Mouse (Mus musculus): Measurements from ENCODE around the gene Rtl1.
A peak's percentile ranks its signal among the peaks of the same experiment; 100 is the strongest.

The Rtl1 gene

DNA sequence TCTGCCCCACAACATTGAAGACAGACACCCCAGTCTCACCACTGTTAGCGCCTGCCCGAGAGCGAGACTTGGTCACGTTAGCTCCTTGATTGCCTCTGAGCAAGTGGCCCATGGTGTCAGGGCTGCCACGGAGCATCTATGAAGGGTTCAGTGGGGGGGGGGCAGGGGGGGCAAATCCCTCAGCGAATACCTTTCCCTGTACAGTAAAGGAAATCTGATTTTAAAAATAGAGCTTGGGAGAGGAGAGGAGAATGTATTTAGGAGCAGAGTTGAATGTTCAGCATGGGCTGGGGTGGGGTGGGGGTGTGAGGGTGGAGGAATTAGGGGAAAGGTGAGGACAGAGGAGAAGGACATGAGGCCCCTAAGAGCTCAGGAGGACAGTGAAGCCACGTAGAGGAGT lies at the start of gene Rtl1:
TSS of gene Rtl1 (minus strand) at position 101 of the 400 bp plus-strand sequence.
- no peak for DNase-seq (ENCODE audit: low spot score)

- no peak for DNase-seq (ENCODE audit: low spot score)
These were observed 40.5 kb upstream of the Rtl1 start for GRCm38 (mm10) chr12:109640560-109641167.

- no peak for DNase-seq (ENCODE audit: low spot score)
These were observed 31.9 kb upstream of the Rtl1 start for GRCm38 (mm10) chr12:109632035-109632434.

- no peak for DNase-seq (ENCODE audit: low spot score)
These were observed 28.8 kb upstream of the Rtl1 start for GRCm38 (mm10) chr12:109628887-109629286.

DNA sequence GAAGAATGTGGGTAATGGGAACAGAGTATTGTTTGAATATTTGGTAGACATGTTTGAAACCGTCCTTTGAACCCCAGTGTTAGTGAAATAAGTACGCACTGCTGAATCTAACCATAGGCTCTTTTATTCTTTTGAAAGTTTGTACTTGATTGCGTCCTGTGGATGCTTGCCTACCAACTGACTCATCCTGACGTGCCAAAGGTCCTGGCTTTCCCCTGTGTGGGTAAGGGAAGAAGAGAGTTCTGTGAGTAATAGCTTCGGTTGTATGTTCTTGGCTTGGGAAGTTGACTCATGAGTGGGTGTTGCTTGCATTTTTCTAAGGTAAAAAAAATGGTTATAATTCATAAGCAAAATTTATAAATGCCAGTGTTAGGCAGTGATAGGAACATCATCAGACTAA lies 26.8 kb upstream of the Rtl1 start:
- no peak for DNase-seq (ENCODE audit: low spot score)

GRCm38 (mm10) chr12:109620196-109620595 lies 20.1 kb upstream of the Rtl1 start:
- DNase-seq (ENCODE audit: low spot score) = no peak

- no peak for DNase-seq (ENCODE audit: low spot score)
These were observed 17.9 kb upstream of the Rtl1 start for GRCm38 (mm10) chr12:109617993-109618392.

DNA sequence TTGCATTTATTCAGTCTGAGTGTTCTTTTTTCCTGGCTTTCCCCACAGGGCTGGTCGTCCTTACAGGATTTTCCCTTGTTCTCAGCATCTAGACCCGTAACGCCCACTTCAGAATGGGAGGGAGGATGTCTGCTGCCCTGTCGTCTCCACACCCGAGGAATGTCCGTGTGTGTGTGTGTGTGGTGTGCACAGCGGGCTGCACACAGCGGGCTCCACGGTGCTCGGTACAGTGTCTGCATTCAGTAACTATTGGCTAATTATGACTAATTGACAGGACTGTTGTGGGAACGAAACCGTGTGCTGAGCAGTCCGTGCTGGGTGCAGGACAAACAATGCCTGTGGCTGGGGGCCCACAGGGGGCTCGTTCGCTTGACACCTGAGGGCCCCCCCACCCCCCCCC lies 17.0 kb upstream of the Rtl1 start:
- no peak for DNase-seq (ENCODE audit: low spot score)

DNA sequence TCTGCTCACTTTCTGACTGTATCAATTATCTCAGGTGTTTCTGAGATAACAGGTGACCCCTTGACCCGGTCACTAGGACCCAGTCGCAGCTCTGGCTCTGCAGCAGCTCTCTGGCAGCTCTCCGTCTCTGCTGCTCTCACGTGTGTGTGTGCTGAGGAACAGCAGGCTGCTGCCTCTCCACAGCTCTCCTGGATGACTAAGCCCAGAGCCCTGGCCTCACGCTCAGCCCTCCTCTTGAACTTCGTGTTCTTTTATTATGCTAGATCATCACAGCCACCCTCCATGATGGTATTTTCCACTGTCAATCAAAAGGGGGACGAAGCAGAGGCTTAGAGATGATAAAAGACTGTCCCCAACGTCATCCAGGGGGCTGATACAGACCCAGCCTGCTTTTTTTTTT lies 15.2 kb upstream of the Rtl1 start:
- no peak for DNase-seq (ENCODE audit: low spot score)

DNA sequence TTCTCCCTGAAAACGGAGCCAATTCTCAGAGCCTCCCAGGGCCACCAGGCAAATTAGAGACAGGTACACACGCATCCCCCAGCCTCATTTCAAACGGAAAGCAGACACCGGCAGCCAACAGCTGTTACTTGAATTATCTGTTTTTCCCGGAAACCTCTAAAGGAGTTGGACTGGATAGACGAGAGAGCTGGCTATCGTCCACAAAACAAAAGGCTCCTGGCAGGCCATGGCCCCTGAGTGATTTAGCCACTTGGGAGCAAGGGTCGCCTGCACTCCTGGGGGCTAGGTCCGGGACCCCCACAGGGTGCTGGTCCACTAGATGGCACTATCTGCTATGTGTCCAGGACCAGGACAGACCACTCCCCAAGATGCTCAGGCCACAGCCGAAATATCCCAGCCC lies 14.3 kb upstream of the Rtl1 start:
- DNase-seq (ENCODE audit: low spot score) = no peak

DNA sequence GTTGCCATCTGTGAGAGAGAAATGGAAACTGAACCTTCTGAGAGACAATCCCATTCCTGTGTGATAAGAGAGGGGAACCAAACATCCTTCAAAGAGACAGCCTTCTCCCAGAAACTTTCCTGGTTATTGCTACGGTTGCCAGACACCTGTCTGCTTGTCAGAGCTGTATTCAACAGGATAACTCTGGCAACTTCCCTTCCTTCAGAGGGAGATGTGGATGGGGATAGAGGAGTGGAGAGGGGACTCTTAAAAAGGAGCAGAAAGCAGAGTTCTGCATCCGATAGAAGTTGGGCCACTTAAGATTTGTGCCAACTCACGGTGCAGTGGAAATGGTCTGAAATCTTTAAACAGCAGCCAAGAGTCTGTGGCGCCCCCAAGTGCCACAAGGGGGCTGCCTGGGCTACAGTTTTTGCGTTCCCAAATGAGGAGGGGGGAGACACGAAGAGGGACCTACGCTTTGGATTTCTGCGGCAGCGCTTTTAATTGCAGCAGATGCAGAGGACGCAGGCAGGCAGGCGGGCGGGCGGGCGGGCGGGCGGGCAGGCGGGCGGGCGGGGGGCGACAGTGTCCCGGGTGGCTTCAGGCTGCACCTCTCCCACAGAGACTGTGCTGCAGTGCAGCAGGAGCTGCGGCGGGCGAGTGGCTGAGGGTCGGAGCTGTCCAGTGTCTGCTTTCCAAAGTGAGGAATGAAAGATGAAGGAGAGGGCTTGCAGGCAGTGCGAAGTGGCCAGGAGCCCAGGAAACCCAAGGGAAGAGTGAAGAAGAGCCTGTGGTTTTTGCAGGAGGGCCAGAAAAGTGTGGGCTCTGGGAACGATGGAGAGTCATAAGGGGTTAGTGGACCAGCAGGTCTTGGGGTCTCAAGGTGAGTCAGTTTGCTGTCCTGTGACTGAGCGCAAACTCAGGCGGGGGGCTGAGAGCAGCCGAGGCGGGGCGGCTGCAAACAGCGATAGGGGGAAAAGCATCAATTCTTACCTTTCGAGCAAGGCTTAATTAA lies 12.6 kb upstream of the Rtl1 start:
- DNase-seq (ENCODE audit: low spot score) = no peak

- DNase-seq (ENCODE audit: low spot score) = no peak
These were observed 8.7 kb upstream of the Rtl1 start for GRCm38 (mm10) chr12:109608576-109609440.

DNA sequence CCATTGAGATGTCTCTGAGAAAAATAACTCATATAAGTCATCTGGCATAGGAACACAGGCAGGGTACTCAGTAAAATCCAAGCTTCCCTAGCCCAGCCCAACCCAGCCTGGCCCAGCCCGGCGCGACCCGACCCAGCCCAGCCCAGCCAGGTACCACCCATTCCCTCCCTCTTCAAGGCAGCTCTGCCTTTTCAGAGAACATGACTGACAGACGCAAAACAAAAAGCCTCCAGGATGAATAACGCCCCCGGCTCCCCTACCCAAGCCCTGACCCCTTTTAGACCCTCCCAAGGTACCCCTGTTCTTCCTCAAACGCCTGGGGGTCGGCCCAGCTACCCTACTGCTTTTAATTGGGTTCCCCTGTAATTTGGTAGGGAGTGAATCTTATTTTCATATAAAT lies 7.8 kb upstream of the Rtl1 start:
- DNase-seq (ENCODE audit: low spot score) = no peak

GRCm38 (mm10) chr12:109607191-109607590 lies 7.1 kb upstream of the Rtl1 start:
- no peak for DNase-seq (ENCODE audit: low spot score)

- DNase-seq (ENCODE audit: low spot score) = no peak
These were observed 5.0 kb upstream of the Rtl1 start for GRCm38 (mm10) chr12:109604982-109605721.

GRCm38 (mm10) chr12:109598551-109599250 lies 1.4 kb downstream of the Rtl1 start:
- DNase-seq (ENCODE audit: low spot score) = no peak

- no peak for DNase-seq (ENCODE audit: low spot score)
These were observed 3.4 kb downstream of the Rtl1 start for GRCm38 (mm10) chr12:109596726-109597125.

DNA sequence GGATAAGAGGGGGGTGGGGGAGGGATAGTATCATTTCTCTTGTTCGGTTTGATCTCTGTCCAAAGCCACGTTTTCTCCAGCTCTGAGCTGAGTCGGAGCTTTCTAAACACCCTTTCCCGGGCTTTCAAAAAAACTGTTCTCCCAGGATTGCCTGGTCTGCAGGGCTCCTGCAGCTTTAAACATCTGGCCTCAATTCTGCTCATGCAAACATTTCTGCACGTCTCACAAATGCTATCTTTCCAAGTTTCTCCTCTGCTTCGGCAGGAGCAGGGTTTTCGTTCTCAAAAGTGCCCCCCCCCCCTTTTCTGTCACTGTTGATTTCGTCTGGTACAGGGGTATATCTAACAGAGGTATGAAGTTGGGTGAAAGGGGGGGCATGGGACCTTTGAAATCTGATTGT lies 3.9 kb downstream of the Rtl1 start:
- DNase-seq (ENCODE audit: low spot score) = no peak

DNA sequence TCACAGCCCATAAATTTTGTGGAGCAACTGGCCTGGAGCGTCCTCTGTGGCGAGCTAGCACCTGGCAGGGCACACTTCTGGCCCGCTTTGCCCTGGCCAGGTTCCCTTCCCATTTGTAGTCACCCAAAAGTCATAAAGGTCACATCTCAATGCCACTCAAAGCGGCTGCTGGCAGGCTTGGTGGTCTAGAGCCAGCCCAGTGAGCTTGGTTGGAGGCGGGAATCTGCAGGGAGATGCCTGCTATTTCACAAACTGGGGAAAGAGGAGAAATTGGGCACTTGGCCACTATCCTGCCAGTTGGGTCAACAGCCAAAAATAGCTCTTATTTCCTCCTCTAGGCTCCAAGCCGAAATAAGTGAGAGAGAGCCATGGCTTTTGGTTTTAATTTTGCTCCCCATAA lies 4.4 kb downstream of the Rtl1 start:
- peak; percentile 54 for DNase-seq (ENCODE audit: low spot score)

DNA sequence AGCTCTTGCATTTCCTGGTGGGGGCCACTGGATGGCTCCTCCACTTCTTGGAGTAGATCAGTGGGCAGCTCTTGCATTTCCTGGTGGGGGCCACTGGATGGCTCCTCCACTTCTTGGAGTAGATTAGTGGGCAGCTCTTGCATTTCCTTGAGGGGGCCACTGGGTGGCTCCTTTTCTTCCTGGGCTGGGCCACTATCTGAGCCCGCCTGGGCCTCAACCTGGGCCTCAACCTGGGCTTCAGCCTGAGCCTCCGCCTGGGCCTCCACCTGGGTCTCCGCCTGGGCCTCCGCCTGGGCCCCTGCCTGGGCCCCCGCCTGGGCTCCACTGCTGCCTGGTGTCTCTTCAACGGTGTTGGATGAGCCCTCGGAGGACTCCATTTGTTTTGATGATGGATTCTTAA lies 5.2 kb downstream of the Rtl1 start:
- DNase-seq (ENCODE audit: low spot score) = no peak

DNA sequence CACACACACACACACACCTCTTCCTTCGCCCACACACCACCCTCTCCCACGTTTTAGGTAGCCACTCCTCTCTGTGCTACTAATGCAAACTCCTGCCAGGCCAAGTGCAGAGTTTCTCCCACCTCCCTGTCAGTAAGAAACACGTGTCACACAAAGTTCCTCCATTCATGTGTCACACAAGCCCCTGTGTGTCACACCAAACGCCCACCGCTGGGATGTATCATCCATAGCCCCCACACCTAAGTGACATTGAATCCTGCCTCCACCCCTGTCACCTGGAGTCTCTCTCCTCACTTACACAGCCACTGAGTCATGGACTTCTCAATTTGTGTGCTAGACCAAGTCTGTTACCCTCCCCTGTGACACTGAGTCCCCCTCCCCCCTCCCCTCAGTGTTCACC lies 17.9 kb downstream of the Rtl1 start:
- DNase-seq (ENCODE audit: low spot score) = no peak

All from ovary, postnatal 14 days (tissue).